In the genomic region with DNA sequence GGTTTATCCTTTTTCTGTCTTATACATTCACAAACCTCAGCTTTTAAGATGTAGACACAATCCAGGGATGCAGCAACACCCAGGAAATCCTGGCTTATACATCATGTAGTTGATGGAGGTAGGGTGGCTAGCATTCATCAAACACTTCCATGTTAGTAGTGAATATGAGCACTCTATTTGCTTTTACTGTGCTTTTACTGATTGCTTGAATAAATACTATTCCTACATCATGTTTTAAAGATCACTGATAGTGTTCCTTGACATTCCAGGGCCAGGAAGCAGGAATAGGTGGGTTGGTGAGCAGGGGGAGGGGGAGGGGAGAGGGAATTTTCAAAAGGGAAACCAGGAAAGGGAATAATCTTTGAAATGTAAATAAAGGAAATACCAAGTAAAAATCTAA, we compare ENCODE assay signal across 15 mouse cellular contexts.
"Had no signal": no experiment of that assay in that cellular context is flagged by ENCODE, and none has a peak within 500 bp of the region (broad histone marks: within the 10 kb centered on the region; RNA-seq: fewer than 3 reads in every experiment).

No protein-coding gene starts in this region.

- H3K4me1 ChIP-seq: neural tube, embryonic 12.5 days; neural tube, embryonic 13.5 days; neural tube, embryonic 15.5 days had no signal

- H3K9me3 ChIP-seq: neural tube, embryonic 12.5 days; neural tube, embryonic 13.5 days; neural tube, embryonic 15.5 days had no signal

- DNase-seq: retina, postnatal 1 day; right cerebral cortex, adult 18-20 months; right cerebral cortex, postnatal 14 days; right cerebral cortex, postnatal 25 days; right cerebral cortex, postnatal 4 days; spleen, adult 18-20 months; thymus, adult 18-20 months; thymus, adult 2 months; thymus, postnatal 14 days; thymus, postnatal 25 days; thymus, postnatal 36 days; thymus, postnatal 4 days had no signal

- H3K4me2 ChIP-seq: neural tube, embryonic 12.5 days; neural tube, embryonic 13.5 days; neural tube, embryonic 15.5 days had no signal

- H3K9ac ChIP-seq: neural tube, embryonic 12.5 days; neural tube, embryonic 13.5 days; neural tube, embryonic 15.5 days had no signal

- H3K27me3 ChIP-seq: neural tube, embryonic 12.5 days; neural tube, embryonic 13.5 days; neural tube, embryonic 15.5 days had no signal

- H3K4me3 ChIP-seq: neural tube, embryonic 12.5 days; neural tube, embryonic 13.5 days; neural tube, embryonic 15.5 days had no signal

- H3K27ac ChIP-seq: neural tube, embryonic 12.5 days; neural tube, embryonic 13.5 days; neural tube, embryonic 15.5 days had no signal

- H3K36me3 ChIP-seq: neural tube, embryonic 12.5 days; neural tube, embryonic 13.5 days; neural tube, embryonic 15.5 days had no signal
